Mouse (Mus musculus) heart, embryonic 14.5 days (tissue): Measurements from ENCODE around the gene Zdhhc7. TPM values are rescaled to one million over a fixed set of nuclear protein-coding genes. Genes with fewer than 3 reads are reported as not detected.

Experiments used
- ATAC-seq: fragments of 200-750 bp; cut with Nextera tagmentation; 2 replicates; pipeline ENCODE4 v1.8.0; 2017; ENCODE audit warnings: low read depth, moderate TSS enrichment; ENCODE audit not compliant: insufficient number of reproducible peaks, insufficient read depth, low FRiP score
- H3K27ac ChIP-seq, 2 experiments: fragments of 200-500 bp in 1 of 2; fragments of 300-500 bp in 1 of 2; sonication (generic) in 1 of 2; replicated peaks in 1 of 2; 2 replicates each; pipeline ENCODE4 v1.5.1; 2012 to 2014; ENCODE audit warnings: low read depth in 2 of 2, low read length in 2 of 2, control low read depth in 1 of 2, mild to moderate bottlenecking in 1 of 2, mixed read lengths in 1 of 2; ENCODE audit not compliant: control insufficient read depth in 1 of 2, insufficient read depth in 1 of 2
- H3K27me3 ChIP-seq: fragments of 300-500 bp; sonication (generic); 2 replicates; pipeline ENCODE4 v1.6.1; 2014; ENCODE audit warnings: mild to moderate bottlenecking, low read length, control low read depth; ENCODE audit not compliant: control insufficient read depth, insufficient read depth
- H3K36me3 ChIP-seq: fragments of 300-500 bp; sonication (generic); 2 replicates; pipeline ENCODE4 v1.6.1; 2014; ENCODE audit warnings: mild to moderate bottlenecking, control low read depth, low read length, mixed read lengths; ENCODE audit not compliant: control insufficient read depth, insufficient read depth
- H3K4me1 ChIP-seq, 2 experiments: fragments of 200-500 bp in 1 of 2; fragments of 300-500 bp in 1 of 2; sonication (generic) in 1 of 2; 2 replicates each; pipeline ENCODE4 v1.6.1; 2012 to 2014; ENCODE audit warnings: low read length in 2 of 2, control low read depth in 1 of 2, mixed read lengths in 1 of 2; ENCODE audit not compliant: control insufficient read depth in 2 of 2, insufficient read depth in 2 of 2
- H3K4me2 ChIP-seq: fragments of 300-500 bp; sonication (generic); 2 replicates; pipeline ENCODE4 v1.6.1; 2014; ENCODE audit warnings: mild to moderate bottlenecking, low read length
- H3K4me3 ChIP-seq, 2 experiments: fragments of 200-500 bp in 1 of 2; fragments of 300-500 bp in 1 of 2; sonication (generic) in 1 of 2; 2 replicates each; pipeline ENCODE4 v1.5.1; 2012 to 2014; ENCODE audit warnings: low read length in 2 of 2, mild to moderate bottlenecking in 2 of 2, control low read depth in 1 of 2, low read depth in 1 of 2, moderate library complexity in 1 of 2; ENCODE audit not compliant: control insufficient read depth in 1 of 2, insufficient read depth in 1 of 2
- H3K9ac ChIP-seq: fragments of 300-500 bp; sonication (generic); 2 replicates; pipeline ENCODE4 v1.6.1; 2014; ENCODE audit warnings: mild to moderate bottlenecking, low read length
- H3K9me3 ChIP-seq: fragments of 300-500 bp; sonication (generic); 2 replicates; pipeline ENCODE4 v1.6.1; 2016; ENCODE audit warnings: low read length, control low read depth; ENCODE audit not compliant: control insufficient read depth
- WGBS: fragments of 180-500 bp; shearing (Covaris S2); extraction: QIAGEN DNeasy Blood & Tissue Kit; methylation state at CpG from one replicate; pipeline ENCODE4 v1.1.7; 2014; 5-methylcytosine and 5-hydroxymethylcytosine counted together
- polyA plus RNA-seq: library from polyadenylated mRNA; unstranded; fragments of >200 nt; fragmentation: Nextera tagmentation; extraction: Ambion mirVana; gene quantifications from 2 replicates; pipeline ENCODE4 v1.2.1, GENCODE M21; 2014

Gene Zdhhc7
- polyA plus RNA-seq, 1 experiment from 2014 or later = 29.7 TPM

GRCm38 (mm10) chr8:120045471-120045870 lies 55.8 kb downstream of the Zdhhc7 start:
- Histone ChIP-seq H3K4me2 (no peak overlapping the region), H3K9me3 (no peaks in the 10 kb centered on the region), H3K27me3 (no peaks in the 10 kb centered on the region; the same call in 1 of the 2 replicates), H3K4me1 (peaks cover 19 to 26% of the 10 kb centered on the region in 2 experiments), H3K4me3 (no peak overlapping the region), H3K36me3 (no peaks in the 10 kb centered on the region), H3K9ac (no peak overlapping the region), H3K27ac (no peak overlapping the region)
- ATAC-seq = no peak
- WGBS = 59% methylated on average over 5 of the region's 5 CpGs

GRCm38 (mm10) chr8:120044907-120045306 lies 56.4 kb downstream of the Zdhhc7 start:
- Histone ChIP-seq H3K27ac (no peak overlapping the region), H3K9me3 (no peaks in the 10 kb centered on the region), H3K36me3 (no peaks in the 10 kb centered on the region), H3K4me1 (peaks cover 18 to 32% of the 10 kb centered on the region in 2 experiments), H3K9ac (no peak overlapping the region), H3K27me3 (no peaks in the 10 kb centered on the region; the same call in 1 of the 2 replicates), H3K4me2 (no peak overlapping the region), H3K4me3 (no peak overlapping the region)
- ATAC-seq = no peak
- 94% methylated on average over 8 of the region's 8 CpGs for WGBS

- H3K4me1 ChIP-seq = peaks cover 22 to 42% of the 10 kb centered on the region in 2 experiments
- no peaks in the 10 kb centered on the region for H3K36me3 ChIP-seq
- no peak for ATAC-seq
- 76% methylated on average over 10 of the region's 10 CpGs for WGBS
- H3K27me3 ChIP-seq = peaks cover 16% of the 10 kb centered on the region
- H3K4me3 ChIP-seq = no peak overlapping the region
- H3K4me2 ChIP-seq = no peak overlapping the region
- H3K27ac ChIP-seq = no peak overlapping the region
- no peak overlapping the region for H3K9ac ChIP-seq
- H3K9me3 ChIP-seq = no peaks in the 10 kb centered on the region
Measured at GRCm38 (mm10) chr8:120042542-120043312, 58.6 kb downstream of the Zdhhc7 start.

- 0% methylated on average over 1 of the region's 1 CpGs for WGBS
- peaks cover 16% of the 10 kb centered on the region for H3K27me3 ChIP-seq
Measured at GRCm38 (mm10) chr8:120040861-120041260, 60.4 kb downstream of the Zdhhc7 start.

GRCm38 (mm10) chr8:120039313-120039919 lies 61.9 kb downstream of the Zdhhc7 start:
- no peak overlapping the region for H3K9ac ChIP-seq
- H3K36me3 ChIP-seq = no peaks in the 10 kb centered on the region
- H3K4me1 ChIP-seq = peaks cover 29 to 46% of the 10 kb centered on the region in 2 experiments

More at GRCm38 (mm10) chr8:120040861-120041260, 60.4 kb downstream of the Zdhhc7 start:
- Histone ChIP-seq H3K4me1 (peaks cover 28 to 47% of the 10 kb centered on the region in 2 experiments), H3K9ac (no peak overlapping the region), H3K4me3 (no peak overlapping the region), H3K9me3 (no peaks in the 10 kb centered on the region), H3K27ac (peak overlapping the region; percentile 14 to 64; a peak in 2 of 4 replicates), H3K36me3 (no peaks in the 10 kb centered on the region), H3K4me2 (no peak overlapping the region)
- ATAC-seq = peak; percentile 41

GRCm38 (mm10) chr8:120038741-120039140 lies 62.5 kb downstream of the Zdhhc7 start:
- no peak overlapping the region for H3K4me3 ChIP-seq
- no peaks in the 10 kb centered on the region for H3K36me3 ChIP-seq
- 93% methylated on average over 12 of the region's 12 CpGs for WGBS
- H3K4me2 ChIP-seq = no peak overlapping the region
- no peak overlapping the region for H3K9ac ChIP-seq
- no peak for ATAC-seq
- H3K27me3 ChIP-seq = peaks cover 16% of the 10 kb centered on the region
- no peak overlapping the region for H3K27ac ChIP-seq
- H3K9me3 ChIP-seq = no peaks in the 10 kb centered on the region
- peaks cover 29 to 46% of the 10 kb centered on the region in 2 experiments for H3K4me1 ChIP-seq

More at GRCm38 (mm10) chr8:120039313-120039919, 61.9 kb downstream of the Zdhhc7 start:
- H3K27me3 ChIP-seq = peaks cover 16% of the 10 kb centered on the region
- H3K9me3 ChIP-seq = no peaks in the 10 kb centered on the region
- no peak overlapping the region for H3K27ac ChIP-seq
- WGBS = 49% methylated on average over 11 of the region's 11 CpGs
- no peak overlapping the region for H3K4me3 ChIP-seq
- no peak overlapping the region for H3K4me2 ChIP-seq
- no peak for ATAC-seq

GRCm38 (mm10) chr8:120037611-120038010 lies 63.7 kb downstream of the Zdhhc7 start:
- 72% methylated on average over 8 of the region's 8 CpGs for WGBS
- Histone ChIP-seq H3K9ac (no peak overlapping the region), H3K27me3 (peaks cover 16% of the 10 kb centered on the region), H3K4me1 (peaks cover 29 to 46% of the 10 kb centered on the region in 2 experiments), H3K36me3 (no peaks in the 10 kb centered on the region), H3K4me3 (no peak overlapping the region), H3K27ac (no peak overlapping the region), H3K4me2 (no peak overlapping the region; the same call in 1 of the 2 replicates), H3K9me3 (no peaks in the 10 kb centered on the region)
- no peak for ATAC-seq
